Mouse (Mus musculus) forebrain, embryonic 11.5 days (tissue): ENCODE results near the gene Usp20. TPM values are rescaled to one million over a fixed set of nuclear protein-coding genes. Genes with fewer than 3 reads are reported as not detected.

Experiments used
- ATAC-seq: fragments of 200-750 bp; cut with Nextera tagmentation; replicated peaks from 2 replicates; pipeline ENCODE4 v1.8.0; 2017; ENCODE audit warnings: moderate TSS enrichment; ENCODE audit not compliant: low FRiP score
- DNase-seq: peaks from one replicate; pipeline ENCODE4 v3.0.0-alpha.2; 2017; ENCODE audit warnings: low spot score
- H3K27ac ChIP-seq: fragments of 300-500 bp; sonication (generic); 2 replicates; pipeline ENCODE4 v1.5.1; 2014; ENCODE audit warnings: low read depth, low read length
- H3K27me3 ChIP-seq: fragments of 300-500 bp; sonication (generic); 2 replicates; pipeline ENCODE4 v1.6.1; 2014; ENCODE audit warnings: mild to moderate bottlenecking, low read length, mixed read lengths; ENCODE audit not compliant: control insufficient read depth, insufficient read depth
- H3K36me3 ChIP-seq: fragments of 300-500 bp; sonication (generic); 2 replicates; pipeline ENCODE4 v1.6.1; 2014; ENCODE audit warnings: mild to moderate bottlenecking, low read length, moderate library complexity, mixed read lengths; ENCODE audit not compliant: control insufficient read depth, insufficient read depth
- H3K4me1 ChIP-seq: fragments of 300-500 bp; sonication (generic); replicated peaks from 2 replicates; pipeline ENCODE4 v1.6.1; 2014; ENCODE audit warnings: low read length, mixed read lengths; ENCODE audit not compliant: control insufficient read depth, insufficient read depth
- H3K4me2 ChIP-seq: fragments of 300-500 bp; sonication (generic); 2 replicates; pipeline ENCODE4 v1.6.1; 2014; ENCODE audit warnings: low read depth, mild to moderate bottlenecking, low read length, moderate library complexity, mixed read lengths; ENCODE audit not compliant: severe bottlenecking
- H3K4me3 ChIP-seq: fragments of 300-500 bp; sonication (generic); 2 replicates; pipeline ENCODE4 v1.5.1; 2014; ENCODE audit warnings: low read depth, low read length
- H3K9ac ChIP-seq: fragments of 300-500 bp; sonication (generic); 2 replicates; pipeline ENCODE4 v1.6.1; 2014; ENCODE audit warnings: low read length
- H3K9me3 ChIP-seq: fragments of 300-500 bp; sonication (generic); 2 replicates; pipeline ENCODE4 v1.6.1; 2016; ENCODE audit warnings: low read length, mixed read lengths; ENCODE audit not compliant: control insufficient read depth
- WGBS: fragments of 180-500 bp; shearing (Covaris S2); extraction: QIAGEN DNeasy Blood & Tissue Kit; methylation state at CpG from one replicate; pipeline ENCODE4 v1.1.7; 2014; 5-methylcytosine and 5-hydroxymethylcytosine counted together
- polyA plus RNA-seq: library from polyadenylated mRNA; unstranded; fragments of >200 nt; fragmentation: Nextera tagmentation; extraction: Ambion mirVana; gene quantifications from 2 replicates; pipeline ENCODE4 v1.2.1, GENCODE M21; 2014

Gene Usp20
- polyA plus RNA-seq, 1 experiment from 2014 or later: 17.7 TPM

GRCm38 (mm10) chr2:31067696-31068245, 85.7 kb downstream of the Usp20 start:
- no peak overlapping the region for H3K4me2 ChIP-seq
- WGBS: 44% methylated on average over 7 of the region's 7 CpGs

GRCm38 (mm10) chr2:31068246-31069113, 86.4 kb downstream of the Usp20 start:
- Histone ChIP-seq H3K9ac (peak overlapping the region; percentile 2; the same call in 1 of the 2 replicates), H3K4me3 (no peak overlapping the region)
- WGBS: 7% methylated on average over 13 of the region's 13 CpGs

More at GRCm38 (mm10) chr2:31067696-31068245, 85.7 kb downstream of the Usp20 start:
- Histone ChIP-seq H3K9me3 (no peaks in the 10 kb centered on the region; the same call in 1 of the 2 replicates), H3K27me3 (no peaks in the 10 kb centered on the region), H3K4me1 (peaks cover 7% of the 10 kb centered on the region; the same call in 1 of the 2 replicates), H3K27ac (peak overlapping the region; percentile 88), H3K9ac (no peak overlapping the region), H3K4me3 (no peak overlapping the region), H3K36me3 (no peaks in the 10 kb centered on the region)
- peak; percentile 61 for DNase-seq
- ATAC-seq: no peak

GRCm38 (mm10) chr2:31069114-31069445, 87.0 kb downstream of the Usp20 start:
- ATAC-seq: no peak
- Histone ChIP-seq H3K27me3 (no peaks in the 10 kb centered on the region), H3K9me3 (no peaks in the 10 kb centered on the region; the same call in 1 of the 2 replicates), H3K9ac (no peak overlapping the region), H3K4me3 (no peak overlapping the region), H3K4me2 (no peak overlapping the region), H3K27ac (peak overlapping the region; percentile 88), H3K36me3 (no peaks in the 10 kb centered on the region), H3K4me1 (peaks cover 7% of the 10 kb centered on the region; the same call in 1 of the 2 replicates)
- peak; percentile 70 for DNase-seq
- 65% methylated on average over 4 of the region's 4 CpGs for WGBS

More at GRCm38 (mm10) chr2:31068246-31069113, 86.4 kb downstream of the Usp20 start:
- ATAC-seq (peak; percentile 56), DNase-seq (peak; percentile 71)
- Histone ChIP-seq H3K4me1 (peaks cover 7% of the 10 kb centered on the region; the same call in 1 of the 2 replicates), H3K4me2 (no peak overlapping the region), H3K27me3 (no peaks in the 10 kb centered on the region), H3K9me3 (no peaks in the 10 kb centered on the region; the same call in 1 of the 2 replicates), H3K36me3 (no peaks in the 10 kb centered on the region), H3K27ac (peak overlapping the region; percentile 88)

DNA sequence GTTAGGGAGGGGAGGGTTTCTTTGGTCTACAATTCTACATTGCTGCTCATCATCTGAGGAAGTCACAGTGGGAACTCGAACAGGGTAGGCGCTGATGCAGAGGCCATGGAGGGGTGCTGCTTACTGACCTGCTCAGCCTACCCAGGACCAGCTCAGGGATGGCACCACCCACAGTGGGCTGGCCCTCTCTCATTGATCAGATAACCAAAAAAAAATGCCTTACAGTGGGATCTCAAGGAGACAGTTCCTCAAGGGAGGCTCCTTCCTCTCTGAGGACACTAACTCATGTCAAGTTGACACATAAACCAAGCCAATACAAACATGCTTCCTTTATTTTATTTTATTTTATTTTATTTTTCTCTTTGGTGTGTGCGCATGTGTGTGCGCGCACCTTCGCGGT, 87.4 kb downstream of the Usp20 start:
- Histone ChIP-seq H3K9ac (no peak overlapping the region), H3K4me3 (no peak overlapping the region), H3K36me3 (no peaks in the 10 kb centered on the region), H3K27ac (no peak overlapping the region; the same call in 1 of the 2 replicates), H3K27me3 (no peaks in the 10 kb centered on the region), H3K9me3 (no peaks in the 10 kb centered on the region; the same call in 1 of the 2 replicates), H3K4me2 (no peak overlapping the region), H3K4me1 (peaks cover 7% of the 10 kb centered on the region; the same call in 1 of the 2 replicates)
- ATAC-seq: no peak
- no peak for DNase-seq
- WGBS: 89% methylated on average over 7 of the region's 7 CpGs

Other genes starting within 250 kb of the Usp20 start
- gene 1700001O22Rik, start 178.6 kb upstream of the Usp20 start, polyA plus RNA-seq: 4.2 and 4.6 TPM in 2 replicates
- 102 and 118 TPM in 2 replicates for gene Ntmt1, start 174.5 kb upstream of the Usp20 start, polyA plus RNA-seq
- gene Asb6, start 151.9 kb upstream of the Usp20 start, polyA plus RNA-seq: 41.9 and 42.5 TPM in 2 replicates
- 30.8 and 33.6 TPM in 2 replicates for gene Prrx2, start 147.3 kb upstream of the Usp20 start, polyA plus RNA-seq
- 4.2 and 5.5 TPM in 2 replicates for gene Ptges, start 52.4 kb upstream of the Usp20 start, polyA plus RNA-seq
- 24.9 and 25.7 TPM in 2 replicates for gene Tor1b, start 29.3 kb upstream of the Usp20 start, polyA plus RNA-seq
- gene Tor1a, start 14.3 kb upstream of the Usp20 start, polyA plus RNA-seq: 85.1 and 95.9 TPM in 2 replicates
- gene BC005624, start 78 bp upstream of the Usp20 start, polyA plus RNA-seq: 59.7 and 63.6 TPM in 2 replicates
- gene Fnbp1, start 159.7 kb downstream of the Usp20 start, polyA plus RNA-seq: 15.9 and 17.3 TPM in 2 replicates
- 30.7 and 32.2 TPM in 2 replicates for gene Gpr107, start 170.0 kb downstream of the Usp20 start, polyA plus RNA-seq